Mouse (Mus musculus): ENCODE data around the gene Olfr1394. TPM values are rescaled to one million over a fixed set of nuclear protein-coding genes. Genes with fewer than 3 reads are reported as not detected.
A peak's percentile ranks its signal among the peaks of the same experiment; 100 is the strongest.
"Not testable (repeated sequence)": the region's sequence is repeated elsewhere in the genome, so short reads cannot be mapped to it uniquely, and the experiment has no call there.

Gene Olfr1394
- polyA plus RNA-seq, 1 experiment from 2014 or later = not detected

DNA sequence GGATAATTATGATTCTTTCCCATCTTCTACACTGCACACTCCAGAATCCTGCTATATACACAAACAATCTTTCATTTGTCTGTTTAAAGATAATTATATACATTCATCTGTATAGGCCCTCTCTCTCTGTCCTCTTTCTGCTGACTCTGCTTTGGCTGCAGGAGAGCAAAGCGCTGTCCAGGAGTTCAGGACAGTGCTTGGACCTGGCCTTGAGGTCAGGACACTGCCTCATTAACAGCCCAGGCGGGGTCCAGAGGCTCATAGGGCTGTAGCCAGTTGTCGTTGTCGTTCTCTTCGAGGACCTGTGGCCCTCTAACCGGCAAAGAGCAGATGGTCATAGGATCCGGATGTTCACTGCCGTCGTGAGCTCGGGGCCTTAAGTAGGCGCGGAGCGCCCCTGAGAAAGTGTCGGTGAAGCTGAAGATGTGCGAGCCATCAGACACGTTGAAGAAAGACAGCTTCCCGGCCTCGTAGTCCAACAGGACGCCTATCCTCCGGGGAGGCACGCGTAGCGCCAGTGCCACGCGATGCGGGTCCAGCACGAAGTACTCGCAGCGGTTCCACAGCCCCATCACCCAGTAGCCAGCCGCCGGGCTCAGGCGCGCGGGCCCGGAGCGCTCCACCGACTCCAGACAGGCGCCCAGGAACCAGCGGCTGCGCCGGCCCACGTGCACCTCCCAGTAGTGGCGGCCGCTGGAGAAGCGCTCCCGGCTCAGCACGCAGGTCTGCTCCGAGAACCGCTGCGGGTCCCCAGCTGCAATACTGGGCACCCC, 14.8 kb downstream of the Olfr1394 start:
- WGBS = 4% methylated on average over 48 of the region's 50 CpGs

GRCm38 (mm10) chr11:49170576-49170975, 16.4 kb downstream of the Olfr1394 start:
- Histone ChIP-seq H3K9me3 (no peaks in the 10 kb centered on the region; the same call in 1 of the 2 replicates), H3K4me3 (no peak overlapping the region), H3K4me1 (peaks cover 12% of the 10 kb centered on the region), H3K27me3 (ENCODE audit: insufficient read depth, poor library complexity, severe bottlenecking) (peaks cover 32% of the 10 kb centered on the region), H3K36me3 (no peaks in the 10 kb centered on the region), H3K27ac (no peak overlapping the region)
- DNase-seq (ENCODE audit: low spot score) = no peak
- 85% methylated on average over 4 of the region's 4 CpGs for WGBS

More for the DNA sequence above, 14.8 kb downstream of the Olfr1394 start:
- Histone ChIP-seq H3K4me3 (peak overlapping the region; percentile 58), H3K36me3 (no peaks in the 10 kb centered on the region), H3K4me1 (peaks cover 8% of the 10 kb centered on the region), H3K9me3 (no peaks in the 10 kb centered on the region; the same call in 1 of the 2 replicates), H3K27me3 (ENCODE audit: insufficient read depth, poor library complexity, severe bottlenecking) (peaks cover 32% of the 10 kb centered on the region), H3K27ac (no peak overlapping the region)
- DNase-seq (ENCODE audit: low spot score) = no peak

DNA sequence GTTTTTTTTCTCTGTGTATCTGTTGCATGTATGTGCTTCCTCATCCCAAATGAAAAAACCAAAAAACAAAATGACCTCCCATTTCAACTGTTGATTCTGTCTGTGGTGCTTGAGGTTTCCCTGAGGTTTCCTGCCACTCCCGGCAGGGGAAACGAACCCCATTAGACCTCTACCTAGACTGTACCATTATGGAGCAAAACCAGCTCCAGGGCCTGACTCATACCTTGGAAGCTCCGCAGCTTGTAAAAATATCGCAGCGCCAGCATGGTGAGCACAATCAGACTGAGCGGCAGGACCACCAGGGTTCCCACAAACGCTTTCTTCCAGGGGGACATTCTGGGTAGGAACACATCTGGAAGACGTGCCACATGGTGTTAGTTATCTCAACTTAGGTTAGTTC, 21.2 kb downstream of the Olfr1394 start:
- WGBS = 86% methylated on average over 8 of the region's 8 CpGs

GRCm38 (mm10) chr11:49176047-49176779, 22.0 kb downstream of the Olfr1394 start:
- H3K9me3 ChIP-seq; H3K27me3 ChIP-seq (ENCODE audit: insufficient read depth, poor library complexity, severe bottlenecking); H3K27ac ChIP-seq; H3K36me3 ChIP-seq; H3K4me3 ChIP-seq; DNase-seq (ENCODE audit: low spot score); H3K4me1 ChIP-seq: not testable (repeated sequence)
- 73% methylated on average over 4 of the region's 4 CpGs for WGBS

More for the DNA sequence above, 21.2 kb downstream of the Olfr1394 start:
- H3K27ac ChIP-seq = no peak overlapping the region
- DNase-seq (ENCODE audit: low spot score) = no peak
- 0 out of 2 replicates have a peak, but pooled peaks cover 4% of the 10 kb centered on the region for H3K4me1 ChIP-seq
- H3K27me3 ChIP-seq (ENCODE audit: insufficient read depth, poor library complexity, severe bottlenecking) = peaks cover 5% of the 10 kb centered on the region
- no peaks in the 10 kb centered on the region for H3K9me3 ChIP-seq
- no peaks in the 10 kb centered on the region for H3K36me3 ChIP-seq
- no peak overlapping the region for H3K4me3 ChIP-seq

DNA sequence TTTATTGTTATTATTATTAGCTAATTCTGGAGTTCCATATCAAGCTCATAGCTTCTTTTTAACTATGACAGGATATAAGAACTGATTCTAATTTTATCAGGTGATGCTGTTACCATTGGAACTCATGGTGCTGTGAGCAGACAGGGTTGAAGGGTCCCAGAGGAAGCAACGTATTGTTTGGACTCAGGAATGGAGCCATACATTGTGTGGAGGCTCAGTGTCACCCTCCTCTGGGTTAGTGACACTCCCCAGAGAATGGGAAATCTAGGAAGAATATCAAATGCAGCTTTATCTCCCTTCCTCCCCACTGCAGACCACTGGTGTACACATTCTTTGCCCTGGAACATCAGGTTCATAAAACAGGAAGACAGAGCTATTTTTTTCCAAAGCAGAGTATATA, 29.0 kb downstream of the Olfr1394 start:
- no peak overlapping the region for H3K27ac ChIP-seq
- H3K27me3 ChIP-seq (ENCODE audit: insufficient read depth, poor library complexity, severe bottlenecking) = no peaks in the 10 kb centered on the region
- no peaks in the 10 kb centered on the region for H3K9me3 ChIP-seq
- 64% methylated on average over 1 of the region's 1 CpGs for WGBS
- no peak overlapping the region for H3K4me3 ChIP-seq
- no peaks in the 10 kb centered on the region for H3K4me1 ChIP-seq
- DNase-seq (ENCODE audit: low spot score) = no peak
- no peaks in the 10 kb centered on the region for H3K36me3 ChIP-seq

DNA sequence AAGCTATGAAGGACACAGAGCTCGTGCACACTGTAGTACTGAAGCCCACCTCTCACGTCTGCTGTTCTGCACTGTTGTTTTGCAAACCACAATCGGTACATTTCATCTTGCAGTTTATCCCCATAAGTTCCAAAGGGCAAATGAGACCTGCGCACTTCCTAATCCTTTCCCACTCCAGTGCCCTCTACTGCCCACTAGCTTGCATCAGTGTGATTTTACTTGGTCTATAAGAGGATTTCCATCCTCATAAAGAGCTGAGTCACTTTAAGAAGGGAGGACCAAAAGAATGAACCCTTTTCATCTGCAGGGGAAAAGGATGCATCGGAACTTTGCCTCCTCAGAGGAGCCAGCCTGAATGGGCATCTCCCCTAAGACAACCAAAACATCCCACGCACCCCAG, 32.3 kb downstream of the Olfr1394 start:
- H3K4me1 ChIP-seq = no peaks in the 10 kb centered on the region
- H3K36me3 ChIP-seq = no peaks in the 10 kb centered on the region
- 72% methylated on average over 6 of the region's 6 CpGs for WGBS
- no peak for DNase-seq (ENCODE audit: low spot score)
- no peak overlapping the region for H3K27ac ChIP-seq
- no peak overlapping the region for H3K4me3 ChIP-seq
- no peaks in the 10 kb centered on the region for H3K27me3 ChIP-seq (ENCODE audit: insufficient read depth, poor library complexity, severe bottlenecking)
- no peaks in the 10 kb centered on the region for H3K9me3 ChIP-seq

DNA sequence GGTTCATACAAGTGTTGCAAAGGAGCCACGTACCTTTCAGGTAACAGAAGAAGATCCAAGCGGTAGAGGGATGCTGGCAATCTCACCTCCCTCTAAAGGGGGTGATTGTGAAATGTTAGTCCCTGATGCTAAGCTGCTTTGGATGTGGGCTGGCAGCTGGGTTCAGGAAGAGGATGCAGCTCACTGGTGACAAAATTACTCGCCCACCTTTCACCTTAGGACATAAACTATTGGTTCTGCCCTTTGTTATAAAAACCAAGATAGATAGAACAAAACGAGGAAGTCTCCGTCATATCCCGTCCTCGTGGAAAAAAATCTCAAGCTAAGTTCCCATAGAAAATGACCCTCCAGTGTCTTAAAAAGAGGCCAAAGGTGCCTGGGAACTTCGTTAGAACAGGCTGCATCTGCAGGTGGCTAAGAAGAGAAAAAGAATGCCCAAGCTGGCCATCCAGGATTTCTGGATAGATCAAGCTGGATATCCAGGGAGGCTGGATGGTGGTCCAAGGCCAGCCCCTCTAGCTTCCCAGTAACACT, 32.8 kb downstream of the Olfr1394 start, which contains the start of gene Btnl9:
Gene Btnl9, minus strand, starts transcription at position 205 of the 534 bp plus-strand sequence.
- no peaks in the 10 kb centered on the region for H3K4me1 ChIP-seq
- no peak within 1 kb of the TSS for H3K4me3 ChIP-seq
- no peaks in the 10 kb centered on the region for H3K27me3 ChIP-seq (ENCODE audit: insufficient read depth, poor library complexity, severe bottlenecking)
- no peaks in the 10 kb centered on the region for H3K9me3 ChIP-seq
- DNase-seq (ENCODE audit: low spot score) = no peak
- no peak within 1 kb of the TSS for H3K27ac ChIP-seq
- no peaks in the 10 kb centered on the region for H3K36me3 ChIP-seq
- 70% methylated on average over 8 of the region's 8 CpGs for WGBS

DNA sequence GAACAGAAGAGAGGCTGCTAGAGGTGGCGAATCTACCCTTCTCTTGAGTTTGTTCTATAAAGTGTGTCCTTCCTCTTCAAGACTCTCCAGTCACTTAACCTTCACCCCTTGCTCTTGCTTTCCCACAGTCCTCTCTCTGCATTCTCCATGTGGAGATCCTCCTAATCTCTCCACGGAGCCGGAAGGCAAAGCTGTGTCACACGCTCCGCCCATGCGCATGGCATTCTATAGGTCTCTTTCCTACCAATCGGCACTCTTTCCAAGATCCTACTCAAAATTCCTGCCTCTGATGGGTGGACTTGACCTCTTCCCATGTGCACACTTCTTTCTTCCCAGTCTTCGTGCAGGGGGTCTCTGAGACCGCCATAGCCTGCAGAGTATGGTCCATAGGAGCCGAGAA, 33.5 kb downstream of the Olfr1394 start:
- Histone ChIP-seq H3K27me3 (ENCODE audit: insufficient read depth, poor library complexity, severe bottlenecking) (no peaks in the 10 kb centered on the region), H3K4me3 (no peak overlapping the region), H3K4me1 (no peaks in the 10 kb centered on the region), H3K36me3 (no peaks in the 10 kb centered on the region), H3K9me3 (no peaks in the 10 kb centered on the region), H3K27ac (no peak overlapping the region)
- no peak for DNase-seq (ENCODE audit: low spot score)
- 73% methylated on average over 10 of the region's 10 CpGs for WGBS

DNA sequence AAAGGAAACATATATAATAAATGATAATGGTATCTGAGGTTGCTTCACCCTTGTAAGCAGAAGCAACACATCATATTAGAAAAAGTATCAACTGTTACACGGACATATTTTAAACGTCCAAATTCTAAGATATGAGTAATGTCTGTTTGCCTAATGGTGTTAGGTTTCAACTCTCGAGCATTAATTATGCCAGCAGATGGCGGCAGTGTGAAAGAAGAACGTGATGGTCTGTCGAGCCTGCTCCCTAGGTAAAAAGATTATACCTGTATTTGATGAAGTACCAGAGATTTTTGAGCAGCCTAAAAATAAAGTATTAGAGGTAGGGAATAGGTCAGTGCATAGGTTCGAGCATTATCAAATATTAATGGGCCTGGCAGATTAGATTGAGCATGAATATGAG, 35.6 kb downstream of the Olfr1394 start:
- Histone ChIP-seq H3K36me3 (no peaks in the 10 kb centered on the region), H3K4me3 (no peak overlapping the region), H3K27me3 (ENCODE audit: insufficient read depth, poor library complexity, severe bottlenecking) (no peaks in the 10 kb centered on the region), H3K9me3 (no peaks in the 10 kb centered on the region), H3K27ac (no peak overlapping the region), H3K4me1 (no peaks in the 10 kb centered on the region)
- WGBS = 5% methylated on average over 7 of the region's 7 CpGs
- no peak for DNase-seq (ENCODE audit: low spot score)

DNA sequence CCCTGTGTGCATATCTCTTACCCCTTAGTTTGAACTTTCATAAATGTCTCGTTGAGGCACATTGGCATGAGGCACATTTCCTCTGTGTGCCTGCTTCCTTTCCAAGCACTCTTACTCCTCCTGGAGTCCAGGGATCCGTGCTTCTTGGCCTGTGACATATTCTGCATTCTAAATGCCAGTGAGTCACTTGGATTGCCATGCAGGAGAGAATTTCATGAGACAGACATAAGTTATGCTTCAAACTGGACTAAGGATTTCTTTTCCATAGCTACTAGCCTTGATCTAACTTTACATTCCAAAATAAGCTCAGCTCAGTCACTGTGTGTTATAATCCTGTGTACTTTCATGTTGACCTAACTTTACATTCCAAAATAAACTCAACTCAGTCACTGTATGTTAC, 36.9 kb downstream of the Olfr1394 start:
- H3K4me3 ChIP-seq = no peak overlapping the region
- no peaks in the 10 kb centered on the region for H3K9me3 ChIP-seq
- H3K4me1 ChIP-seq = no peaks in the 10 kb centered on the region
- 49% methylated on average over 2 of the region's 2 CpGs for WGBS
- H3K27ac ChIP-seq = no peak overlapping the region
- no peaks in the 10 kb centered on the region for H3K36me3 ChIP-seq
- no peaks in the 10 kb centered on the region for H3K27me3 ChIP-seq (ENCODE audit: insufficient read depth, poor library complexity, severe bottlenecking)
- DNase-seq (ENCODE audit: low spot score) = no peak

DNA sequence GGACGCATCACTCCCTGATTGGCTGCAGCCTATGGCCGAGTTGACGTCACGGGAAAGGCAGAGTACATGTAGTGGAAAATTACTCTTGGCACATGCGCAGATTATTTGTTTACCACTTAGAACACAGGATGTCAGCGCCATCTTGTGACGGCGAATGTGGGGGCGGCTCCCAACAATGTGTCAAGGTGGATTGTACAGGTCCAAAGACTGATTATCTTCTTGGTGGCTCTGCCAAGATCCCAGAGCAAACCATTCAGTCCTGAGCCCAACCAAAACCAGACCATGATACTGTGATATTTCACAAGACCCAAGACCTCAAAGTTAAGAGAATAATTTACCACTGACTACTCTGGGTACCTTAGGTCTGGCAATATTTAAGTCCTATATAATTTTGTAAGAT, 40.6 kb downstream of the Olfr1394 start:
- H3K27me3 ChIP-seq (ENCODE audit: insufficient read depth, poor library complexity, severe bottlenecking); DNase-seq (ENCODE audit: low spot score); H3K9me3 ChIP-seq; H3K4me1 ChIP-seq; H3K4me3 ChIP-seq; H3K36me3 ChIP-seq; H3K27ac ChIP-seq: not testable (repeated sequence)
- WGBS = 94% methylated on average over 9 of the region's 9 CpGs

- no peaks in the 10 kb centered on the region for H3K27me3 ChIP-seq (ENCODE audit: insufficient read depth, poor library complexity, severe bottlenecking)
- H3K36me3 ChIP-seq = no peaks in the 10 kb centered on the region
- H3K27ac ChIP-seq = no peak overlapping the region
- no peaks in the 10 kb centered on the region for H3K4me1 ChIP-seq
- 74% methylated on average over 7 of the region's 7 CpGs for WGBS
- no peaks in the 10 kb centered on the region for H3K9me3 ChIP-seq
- DNase-seq (ENCODE audit: low spot score) = no peak
- no peak overlapping the region for H3K4me3 ChIP-seq
These were observed 41.7 kb downstream of the Olfr1394 start for GRCm38 (mm10) chr11:49195819-49196322.

DNA sequence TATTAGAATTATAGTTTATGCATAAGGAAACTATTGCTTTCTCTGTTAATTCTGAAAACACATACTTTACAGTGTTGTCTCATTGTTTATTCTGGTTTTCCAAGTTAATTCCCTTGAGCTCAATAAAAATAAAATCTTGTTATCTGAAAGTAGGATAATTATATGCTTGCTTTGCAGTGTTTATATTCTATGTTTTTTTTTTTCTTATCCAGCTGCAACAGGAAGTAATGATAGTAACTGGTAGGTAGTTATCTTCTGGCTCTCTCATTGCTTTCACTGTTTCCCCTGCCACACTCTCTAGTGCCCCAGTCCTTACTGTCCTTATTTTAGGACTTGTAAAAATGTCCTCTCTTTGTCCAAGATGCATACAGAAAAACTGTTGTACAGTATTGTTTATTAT, 46.5 kb downstream of the Olfr1394 start:
- Histone ChIP-seq H3K27me3 (ENCODE audit: insufficient read depth, poor library complexity, severe bottlenecking) (no peaks in the 10 kb centered on the region), H3K9me3 (no peaks in the 10 kb centered on the region), H3K4me3 (no peak overlapping the region), H3K27ac (no peak overlapping the region), H3K4me1 (peaks cover 13% of the 10 kb centered on the region), H3K36me3 (no peaks in the 10 kb centered on the region)
- DNase-seq (ENCODE audit: low spot score) = no peak
